Mouse (Mus musculus) kidney, adult 18-20 months (tissue): ENCODE data around the gene Micu1.

Experiments
- DNase-seq: peaks from one replicate; pipeline ENCODE4 v3.0.0; 2021

Gene Micu1

GRCm38 (mm10) chr10:59909357-59909847 is 207.1 kb downstream of the Micu1 start:
- DNase-seq, result peak; percentile 60

DNA sequence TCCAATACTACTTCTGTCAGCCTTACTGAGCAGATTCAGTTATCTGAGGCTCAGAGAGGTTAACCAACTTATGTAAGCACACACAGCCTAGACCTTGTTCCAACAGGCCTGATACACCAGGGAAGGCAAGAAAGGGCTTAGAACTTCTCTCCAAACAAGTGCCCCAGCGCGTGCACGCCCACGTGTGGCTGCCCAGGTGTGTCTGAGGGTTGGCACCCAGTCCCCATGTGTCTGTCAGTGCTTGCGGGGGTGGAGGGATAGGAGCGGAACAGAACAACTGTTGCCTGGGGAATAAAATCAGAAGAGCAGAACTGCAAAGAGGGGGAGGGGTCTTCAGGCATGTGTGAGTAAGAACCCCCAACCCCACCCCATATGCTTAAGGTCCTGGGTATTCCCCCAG is 208.8 kb downstream of the Micu1 start:
- no peak for DNase-seq

- peak; percentile 62 for DNase-seq
Observed at GRCm38 (mm10) chr10:59911561-59912198, 209.4 kb downstream of the Micu1 start.
